In the genomic region with DNA sequence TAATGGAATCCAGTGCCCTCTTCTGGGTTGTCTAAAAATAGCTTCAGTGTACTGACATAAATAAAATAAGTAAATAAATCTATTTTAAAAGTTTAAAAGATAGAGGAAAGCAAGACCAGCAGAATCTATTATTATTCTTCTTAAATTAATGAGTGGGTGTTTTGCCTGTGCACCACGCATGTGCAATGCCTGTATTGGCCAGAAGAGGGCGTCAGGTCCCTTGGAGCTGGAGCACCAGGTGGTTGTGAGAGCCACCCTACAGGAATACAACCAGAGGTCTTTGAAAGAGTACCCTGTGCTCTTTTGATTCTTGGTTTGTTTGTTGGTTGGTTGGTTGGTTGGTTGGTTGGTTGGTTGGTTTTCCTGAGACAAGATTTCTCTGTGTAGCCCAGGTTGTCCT, we compare ENCODE assay signal across 9 mouse cellular contexts. TPM values are rescaled to one million over a fixed set of nuclear protein-coding genes. Genes with fewer than 3 reads are reported as not detected.
A peak's percentile ranks its signal among the peaks of the same experiment; 100 is the strongest.
DNase-seq lines count a peak whose midpoint lies in the region; ATAC-seq and TF ChIP-seq lines count a peak whose summit lies in the region.
"Had no signal": no experiment of that assay in that cellular context is flagged by ENCODE, and none has a peak within 500 bp of the region (broad histone marks: within the 10 kb centered on the region; RNA-seq: fewer than 3 reads in every experiment).

No protein-coding gene starts in this region.

- peak; percentile 41 for TF ChIP-seq CTCF in heart, postnatal 0 days (IDR thresholded peaks at IDR 0.05; ENCODE audit: low read depth)
- peak; percentile 67 for TF ChIP-seq CTCF in Patski (IDR thresholded peaks at IDR 0.05)

- CTCF ChIA-PET in Patski (lab: Charles Lee): interaction anchor here (1.2 to 4.4 kb wide), 8 partner anchors 11 to 83 kb away, joined by 3 to 25 read pairs (median 4); no protein-coding TSS in a partner anchor

- in situ Hi-C loops in Patski (cut with MboI; ENCODE audit: low pct_unique_long_range_greater_than_20kb): no loop called here

- H3K4me2 ChIP-seq in heart, postnatal 0 days (ENCODE audit: low read depth, low read length): no peak overlapping the region
- H3K4me2 ChIP-seq: midbrain, embryonic 12.5 days had no signal

- no peak overlapping the region for H3K4me3 ChIP-seq in heart, postnatal 0 days (ENCODE audit: low read depth, low read length)
- H3K4me3 ChIP-seq: midbrain, embryonic 12.5 days had no signal

- no peaks in the 10 kb centered on the region for H3K9me3 ChIP-seq in heart, postnatal 0 days (replicated peaks; ENCODE audit: control insufficient read depth, low read length)
- H3K9me3 ChIP-seq: midbrain, embryonic 12.5 days had no signal

- POLR2A ChIA-PET in Patski (lab: Charles Lee): no interaction called here

- DNase-seq in heart, postnatal 0 days (ENCODE audit: low spot score): no peak
- DNase-seq in heart, adult 9 months (ENCODE audit: low spot score in 2 of 2): no peak
- DNase-seq in 3T3-L1 (ENCODE audit: low read depth, low spot score) (peak; percentile 11), Patski (ENCODE audit: low read depth, low spot score) (no peak), MN1 (ENCODE audit: low spot score) (no peak)
- DNase-seq in lung, postnatal 10 days: peak; percentile 53
- no peak for DNase-seq in ovary, adult 18-20 months (ENCODE audit: low spot score)
- no peak for DNase-seq in cerebellum, adult 9-11 months

- H3K4me1 ChIP-seq in heart, postnatal 0 days (ENCODE audit: control insufficient read depth, insufficient read depth): no peaks in the 10 kb centered on the region
- H3K4me1 ChIP-seq: midbrain, embryonic 12.5 days had no signal

- no peak for TF ChIP-seq EP300 in heart, postnatal 0 days (IDR thresholded peaks at IDR 0.05; ENCODE audit: low read depth)

- H3K27ac ChIP-seq in heart, postnatal 0 days (ENCODE audit: low read depth): no peak overlapping the region
- H3K27ac ChIP-seq: midbrain, embryonic 12.5 days had no signal

- 37% methylated on average over 2 of the region's 2 CpGs for WGBS in heart, postnatal 0 days

- H3K36me3 ChIP-seq in heart, postnatal 0 days (replicated peaks; ENCODE audit: control insufficient read depth, insufficient read depth, low read length): peaks cover 47% of the 10 kb centered on the region

- no peaks in the 10 kb centered on the region for H3K27me3 ChIP-seq in heart, postnatal 0 days (ENCODE audit: control insufficient read depth, insufficient read depth, low read length)
- no peaks in the 10 kb centered on the region for H3K27me3 ChIP-seq in Patski
- H3K27me3 ChIP-seq: midbrain, embryonic 12.5 days had no signal

- H3K9ac ChIP-seq in heart, postnatal 0 days (replicated peaks; ENCODE audit: low read depth, low read length): no peak overlapping the region
- H3K9ac ChIP-seq: midbrain, embryonic 12.5 days had no signal

- no peak for ATAC-seq in heart, postnatal 0 days (ENCODE audit: insufficient read depth, low read depth)
- ATAC-seq in Patski: no peak

RNA-seq across cellular contexts. Expression of a gene that starts 14.4 kb away (rescaled TPM):
- 3.5 and 10.6 TPM in 2 replicates for total RNA-seq in heart, postnatal 0 days (2014; rRNA removed; ENCODE audit: low replicate concordance)
- polyA plus RNA-seq in heart, postnatal 0 days (2015; fragmentation: Nextera tagmentation; extraction: Ambion mirVana): 3.6 TPM in 2 replicates
- 0.19 TPM for polyA plus RNA-seq in Patski (2021)

RNA-seq across cellular contexts. Expression of a gene that starts 21.8 kb away (rescaled TPM):
- 34.8 and 58.9 TPM in 2 replicates for total RNA-seq in heart, postnatal 0 days (2014; rRNA removed; ENCODE audit: low replicate concordance)
- polyA plus RNA-seq in heart, postnatal 0 days (2015; fragmentation: Nextera tagmentation; extraction: Ambion mirVana): 23.7 and 26.8 TPM in 2 replicates
- polyA plus RNA-seq in Patski (2021): 73.6 TPM

RNA-seq across cellular contexts. Expression of a gene that starts 30.1 kb away (rescaled TPM):
- total RNA-seq in heart, postnatal 0 days (2014; rRNA removed; ENCODE audit: low replicate concordance): 52.9 and 56.4 TPM in 2 replicates
- polyA plus RNA-seq in heart, postnatal 0 days (2015; fragmentation: Nextera tagmentation; extraction: Ambion mirVana): 37.6 and 40.5 TPM in 2 replicates
- 39.2 TPM for polyA plus RNA-seq in Patski (2021)

RNA-seq across cellular contexts. Expression of a gene that starts 32.1 kb away (rescaled TPM):
- total RNA-seq in heart, postnatal 0 days (2014; rRNA removed; ENCODE audit: low replicate concordance): 24.9 and 27.6 TPM in 2 replicates
- 5.4 and 7.0 TPM in 2 replicates for polyA plus RNA-seq in heart, postnatal 0 days (2015; fragmentation: Nextera tagmentation; extraction: Ambion mirVana)
- polyA plus RNA-seq in Patski (2021): 0.08 TPM

RNA-seq across cellular contexts. Expression of a gene that starts 48.5 kb away (rescaled TPM):
- 43.5 and 45.6 TPM in 2 replicates for total RNA-seq in heart, postnatal 0 days (2014; rRNA removed; ENCODE audit: low replicate concordance)
- 84.9 and 89.8 TPM in 2 replicates for polyA plus RNA-seq in heart, postnatal 0 days (2015; fragmentation: Nextera tagmentation; extraction: Ambion mirVana)
- polyA plus RNA-seq in Patski (2021): 108 TPM

Comparison
In these comparisons a context has a peak if more than half of its experiments do, and no peak if none do; other contexts are left out.
1. DNase-seq: peak in 3T3-L1 (single experiment) and lung, postnatal 10 days (single experiment); none in heart, postnatal 0 days (single experiment), heart, adult 9 months (0 of 2), Patski (single experiment), ovary, adult 18-20 months (single experiment), MN1 (single experiment) and cerebellum, adult 9-11 months (single experiment).